Mouse (Mus musculus): ENCODE measurements at regions not wholly inside any gene's neighbourhood (a gene's known extent, or its start where the extent isn't known, plus 50 kb on each side); places are given as distances from the start of the nearest gene placed in this dataset.

DNA sequence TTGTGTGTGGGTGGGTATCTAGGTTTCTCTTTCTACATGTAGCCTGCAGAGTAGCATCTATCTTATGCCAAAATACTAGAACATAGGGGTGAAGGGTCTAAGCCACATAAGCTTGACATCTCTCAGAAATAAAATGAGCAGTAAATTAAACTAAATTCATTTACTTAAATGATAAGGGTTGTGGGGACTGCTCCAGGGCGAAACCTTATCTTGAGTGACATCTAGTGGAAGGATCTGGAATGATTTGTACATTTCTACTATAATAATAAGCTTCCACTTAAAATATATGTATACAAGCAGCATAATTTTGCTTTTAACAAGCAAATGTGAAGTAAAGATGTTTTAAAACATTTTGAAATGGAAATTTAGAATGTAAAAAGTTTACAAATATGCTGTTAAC lies 271.4 kb downstream of the Vgll3 start:
- DNase-seq = no peak

DNA sequence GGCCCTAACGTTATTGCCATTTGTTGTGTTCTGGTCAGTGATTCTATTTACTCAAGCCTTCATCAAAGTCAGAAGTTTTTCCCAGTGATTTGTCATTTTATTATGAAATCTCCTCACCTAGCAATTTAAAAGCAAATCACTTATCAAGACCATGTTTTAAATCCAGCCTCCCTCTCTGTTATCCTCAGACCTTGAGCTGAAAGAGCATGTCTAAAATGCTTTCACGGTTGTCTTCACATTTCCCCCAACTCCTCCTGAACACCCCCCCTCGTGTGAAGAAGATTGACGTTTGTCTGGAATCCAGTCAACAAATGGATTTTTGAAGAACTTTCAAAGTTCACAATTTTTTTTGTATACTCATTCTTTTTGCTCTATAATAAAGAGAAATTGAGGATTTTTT lies 277.7 kb downstream of the Vgll3 start:
- no peak for DNase-seq

DNA sequence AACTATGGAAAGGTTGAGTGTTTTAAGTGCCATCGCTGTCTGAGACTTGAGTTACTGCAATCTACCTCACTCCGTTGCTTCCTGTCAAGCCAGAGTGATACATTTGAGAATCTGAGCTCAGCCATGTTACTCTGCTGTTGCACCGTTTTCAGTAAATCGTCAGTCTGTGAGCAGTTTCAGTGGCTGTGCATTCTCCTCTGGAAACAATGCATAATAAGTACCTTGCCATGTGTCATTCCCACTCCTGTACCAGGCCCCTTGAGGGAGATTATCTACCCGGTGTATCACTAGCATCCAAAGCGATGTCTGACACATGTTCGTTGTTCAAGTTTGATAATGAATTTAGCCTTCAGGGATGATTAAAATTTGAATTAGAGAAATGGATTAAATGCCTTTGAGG lies 280.6 kb downstream of the Vgll3 start:
- no peak for DNase-seq

DNA sequence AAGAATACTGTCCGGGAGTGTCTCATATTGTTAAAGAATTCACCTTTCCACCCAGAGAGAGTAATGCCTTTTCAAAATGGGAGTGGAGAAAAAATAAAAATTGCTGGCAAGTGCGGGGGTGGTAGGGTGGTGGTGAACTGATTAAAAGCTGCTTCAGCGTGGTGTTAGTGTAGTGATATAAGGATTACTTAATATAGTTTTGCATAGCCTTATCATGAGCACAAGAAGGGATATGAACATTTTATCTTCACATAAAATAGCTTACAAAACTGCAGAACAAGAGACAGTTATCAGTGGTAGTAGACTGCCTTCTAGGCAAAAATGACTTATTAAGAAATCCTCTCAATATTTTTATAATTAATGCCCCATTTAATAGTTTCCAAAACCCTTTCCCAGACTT lies 302.9 kb downstream of the Vgll3 start:
- no peak for DNase-seq

DNA sequence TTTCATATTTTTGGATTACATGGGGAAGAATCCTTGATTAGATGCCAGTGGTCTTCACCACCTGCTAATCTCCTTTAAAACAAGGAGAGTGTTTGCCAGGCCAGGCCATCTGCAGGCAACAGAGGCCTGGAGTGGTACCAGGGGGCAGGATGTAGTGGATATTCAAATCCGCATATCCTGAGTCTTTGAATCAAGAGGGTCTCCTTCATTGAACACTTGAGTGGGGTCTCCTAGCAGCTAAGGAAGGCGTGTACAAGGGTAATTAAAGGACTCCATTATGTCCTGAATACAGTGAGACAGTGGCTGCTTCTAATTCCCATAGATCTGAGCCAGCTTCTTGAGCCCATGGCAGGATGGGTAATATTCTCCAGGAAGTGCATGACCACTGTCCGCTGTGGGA lies 322.7 kb downstream of the Vgll3 start:
- DNase-seq = no peak

DNA sequence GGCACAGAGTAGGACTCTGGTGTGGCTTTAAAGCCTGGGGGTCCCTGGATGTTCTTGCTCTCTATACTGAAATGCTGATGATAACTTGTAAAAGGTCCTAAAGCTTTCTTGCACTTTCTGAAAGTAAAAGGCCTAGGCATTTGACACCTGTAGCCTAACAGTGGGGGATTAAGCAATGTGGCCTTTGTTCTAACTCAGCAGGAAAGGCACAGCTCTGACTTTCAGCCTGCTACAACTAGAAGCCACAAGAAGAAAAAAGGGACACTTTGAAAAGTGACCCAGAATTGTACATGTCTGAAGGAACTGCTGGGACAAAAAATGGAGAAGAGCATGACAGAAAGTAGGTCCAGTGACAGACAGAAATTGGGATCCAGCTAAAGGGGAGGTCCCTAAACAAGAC lies 329.7 kb downstream of the Vgll3 start:
- DNase-seq = no peak

DNA sequence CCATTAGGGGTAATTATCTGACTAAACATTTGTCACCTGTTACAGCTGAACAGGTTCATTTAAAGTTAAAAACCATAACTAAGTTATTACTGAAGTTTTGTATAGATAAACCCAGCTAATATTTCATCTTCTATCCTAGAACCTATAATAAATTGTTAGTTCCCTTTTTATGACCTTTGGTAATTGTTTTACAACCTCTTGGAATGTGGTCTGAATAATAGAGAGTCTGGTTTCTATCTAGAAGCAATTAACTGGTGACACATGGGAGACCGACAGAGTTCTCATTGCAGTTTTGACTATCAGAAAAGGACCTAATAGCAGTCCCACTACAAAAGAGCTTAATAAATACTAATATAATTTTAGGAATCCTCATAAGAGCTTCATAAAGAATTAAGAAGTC lies 330.2 kb downstream of the Vgll3 start:
- no peak for DNase-seq

DNA sequence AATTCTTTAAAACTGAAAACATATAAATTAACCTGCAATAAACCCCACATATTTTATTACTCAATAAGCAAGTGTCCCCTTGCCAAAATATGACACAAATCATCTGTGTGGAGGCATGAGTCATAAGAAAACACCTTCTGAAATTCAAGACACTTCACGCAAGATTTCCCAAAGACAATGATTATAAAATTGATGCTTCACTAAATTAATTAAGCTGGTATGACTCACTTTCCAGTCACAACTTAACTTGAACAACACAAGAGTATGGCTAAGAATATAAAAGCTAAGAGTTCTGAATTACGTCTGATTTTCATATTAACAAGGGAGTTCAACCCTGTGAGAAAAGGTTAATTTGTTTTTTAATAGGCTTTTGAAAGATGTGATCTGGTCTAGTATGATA lies 353.2 kb downstream of the Vgll3 start:
- DNase-seq = no peak

DNA sequence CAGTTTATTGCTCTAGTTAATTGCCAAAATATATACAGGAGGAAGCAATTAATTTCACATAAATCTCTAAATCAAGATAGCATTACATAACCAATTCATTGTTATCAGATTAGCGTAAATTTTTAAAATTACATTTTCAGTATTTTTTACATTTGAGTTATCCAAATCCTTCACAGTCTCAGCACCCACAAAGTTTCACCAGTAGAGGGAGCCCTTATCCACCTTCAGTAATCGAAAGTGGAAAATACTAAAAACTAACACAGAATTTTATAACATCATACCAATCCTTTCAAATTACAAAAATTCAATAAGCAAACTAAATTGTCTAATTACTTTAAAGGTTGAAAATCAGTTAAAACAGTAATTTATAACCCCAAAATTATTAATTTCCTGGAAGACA lies 375.7 kb downstream of the Vgll3 start:
- DNase-seq = peak; percentile 9

DNA sequence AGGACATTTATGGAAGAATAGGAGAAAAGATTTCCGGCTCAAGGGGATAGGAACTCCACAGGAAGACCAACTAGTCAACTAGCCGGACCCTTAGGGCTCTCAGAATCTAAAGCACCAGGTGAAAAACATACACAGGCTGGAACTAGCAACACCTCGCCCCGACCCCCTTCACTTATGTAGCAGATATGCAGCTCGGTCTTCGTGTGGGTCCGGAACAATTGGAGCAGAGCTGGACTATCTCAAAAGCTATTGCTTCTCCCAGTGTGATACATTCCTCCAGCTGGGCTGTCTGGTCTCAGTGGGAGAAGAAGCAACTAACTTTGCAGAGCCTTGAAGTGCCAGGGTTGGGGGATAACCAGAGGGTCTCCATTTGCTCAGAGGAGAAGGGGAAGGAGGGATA lies 386.3 kb downstream of the Vgll3 start:
- DNase-seq = no peak

All from cerebellum, adult 11 months (tissue).